Mouse (Mus musculus) c-Kit-negative CD71-positive TER-119-positive erythroid progenitor cells, embryonic 14.5 days (primary cell): ENCODE results near the gene Ppp2r5b.

Source experiments
- DNase-seq: peaks from one replicate; pipeline ENCODE4 v3.0.0-alpha.2; 2013; ENCODE audit warnings: low read depth, low spot score

Gene Ppp2r5b

DNA sequence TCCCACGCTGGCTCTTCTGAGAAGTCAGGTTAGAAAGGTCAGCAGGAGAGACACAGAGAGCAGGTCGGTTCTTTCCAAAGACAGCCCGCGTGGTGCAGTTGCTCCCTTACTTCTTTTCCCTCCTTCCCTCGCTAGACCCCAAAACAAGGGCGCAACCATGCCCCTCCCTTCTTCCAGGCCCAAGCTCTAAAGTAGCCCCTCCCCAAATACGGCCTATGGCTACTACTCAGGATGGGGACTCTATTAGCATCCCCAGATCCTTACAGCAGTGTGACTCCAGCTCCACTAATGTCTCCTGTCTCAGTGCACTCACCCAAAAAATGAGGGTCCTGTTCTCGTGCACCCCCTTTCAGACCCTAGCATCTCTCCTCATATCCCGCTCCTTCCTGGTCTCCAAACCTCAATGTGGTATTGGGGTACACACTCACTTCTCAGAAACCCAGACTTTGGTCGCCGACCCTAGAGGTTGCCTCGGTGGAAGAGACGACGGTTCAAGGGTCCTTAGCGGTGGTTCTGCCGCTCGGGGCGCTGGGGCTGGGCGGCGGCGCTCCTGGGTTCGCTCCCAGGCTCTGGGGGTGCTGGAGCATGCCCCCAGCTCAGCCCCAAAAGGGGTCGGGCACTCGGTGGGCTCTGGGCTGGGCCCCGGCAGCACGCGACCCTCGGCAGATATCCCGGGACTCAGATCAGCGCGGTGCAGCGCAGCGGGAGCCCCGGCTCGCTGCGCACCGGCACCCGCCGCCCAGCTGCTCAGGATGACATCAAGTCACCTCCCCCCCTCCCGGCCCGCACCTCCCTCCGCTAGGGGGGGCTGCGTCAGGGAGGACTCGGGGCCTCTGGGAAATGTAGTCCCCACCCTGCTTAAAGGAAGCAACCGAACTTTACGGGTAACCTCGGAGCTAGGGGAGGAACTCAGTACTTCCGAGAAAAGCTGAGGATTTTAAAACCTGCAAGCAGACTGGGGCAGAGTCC, at the start of gene Ppp2r5b:
Gene Ppp2r5b, minus strand, starts transcription at position 789 of the 969 bp plus-strand sequence.
- DNase-seq = peak; percentile 70

DNA sequence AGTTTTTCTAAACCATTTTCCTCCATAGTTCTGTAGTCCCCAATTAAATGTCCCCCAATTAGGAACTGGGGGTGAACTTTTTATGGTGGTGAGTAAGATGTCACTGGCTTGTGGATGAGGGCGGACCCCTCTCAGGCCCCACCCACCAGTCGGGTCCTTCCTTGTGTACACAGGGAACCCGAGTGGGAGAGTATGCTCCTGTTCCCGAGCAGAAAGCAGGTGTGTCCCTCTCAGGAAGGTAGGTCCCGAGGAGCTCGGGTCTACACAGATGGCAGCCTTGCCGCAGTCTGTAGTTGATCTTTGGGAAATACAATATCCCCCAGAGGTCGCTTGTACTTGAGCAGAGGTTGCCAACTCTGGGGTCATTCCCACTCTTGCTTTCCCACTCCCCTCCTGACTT, 49.6 kb upstream of the Ppp2r5b start:
- DNase-seq = no peak

DNA sequence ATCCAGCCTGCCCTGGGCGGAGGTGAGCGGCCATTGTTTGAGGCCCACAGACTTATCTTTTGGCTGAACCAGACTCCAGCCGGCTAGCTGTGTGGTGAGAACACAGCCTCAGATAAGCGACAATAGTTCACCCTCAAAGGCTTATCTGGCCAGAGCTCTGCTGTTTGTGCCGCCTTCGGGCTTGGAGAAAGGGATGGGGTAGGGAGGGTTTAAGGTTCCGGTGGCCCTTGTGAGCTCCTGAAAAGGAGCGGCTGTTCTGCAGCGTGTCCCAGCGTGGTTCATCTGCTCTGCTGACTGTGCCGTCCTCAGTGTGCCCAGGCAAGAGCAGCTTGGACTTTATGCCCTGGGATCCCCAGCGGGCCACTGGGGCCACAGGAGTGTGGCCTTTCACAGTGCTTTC, 48.8 kb upstream of the Ppp2r5b start:
- no peak for DNase-seq

DNA sequence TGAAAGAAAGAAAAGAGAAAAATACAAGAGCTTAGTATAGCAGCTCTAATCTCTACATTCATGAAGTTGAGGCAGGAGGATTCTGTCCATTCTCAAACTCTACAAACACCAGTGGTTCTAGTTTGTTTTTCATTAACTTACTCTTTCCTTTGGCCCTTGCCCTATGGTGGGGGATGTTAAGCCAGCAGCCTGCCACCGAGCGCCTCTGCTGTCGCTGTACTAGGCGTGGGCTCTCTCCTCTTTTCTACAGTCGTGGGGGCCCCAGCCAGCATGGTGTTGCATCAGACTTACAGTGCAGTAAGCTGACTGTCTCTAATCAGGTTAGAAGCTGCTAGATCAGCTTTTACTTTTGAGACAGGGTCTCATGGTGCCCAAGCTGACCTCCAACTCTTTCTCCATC, 47.3 kb upstream of the Ppp2r5b start:
- DNase-seq = no peak

DNA sequence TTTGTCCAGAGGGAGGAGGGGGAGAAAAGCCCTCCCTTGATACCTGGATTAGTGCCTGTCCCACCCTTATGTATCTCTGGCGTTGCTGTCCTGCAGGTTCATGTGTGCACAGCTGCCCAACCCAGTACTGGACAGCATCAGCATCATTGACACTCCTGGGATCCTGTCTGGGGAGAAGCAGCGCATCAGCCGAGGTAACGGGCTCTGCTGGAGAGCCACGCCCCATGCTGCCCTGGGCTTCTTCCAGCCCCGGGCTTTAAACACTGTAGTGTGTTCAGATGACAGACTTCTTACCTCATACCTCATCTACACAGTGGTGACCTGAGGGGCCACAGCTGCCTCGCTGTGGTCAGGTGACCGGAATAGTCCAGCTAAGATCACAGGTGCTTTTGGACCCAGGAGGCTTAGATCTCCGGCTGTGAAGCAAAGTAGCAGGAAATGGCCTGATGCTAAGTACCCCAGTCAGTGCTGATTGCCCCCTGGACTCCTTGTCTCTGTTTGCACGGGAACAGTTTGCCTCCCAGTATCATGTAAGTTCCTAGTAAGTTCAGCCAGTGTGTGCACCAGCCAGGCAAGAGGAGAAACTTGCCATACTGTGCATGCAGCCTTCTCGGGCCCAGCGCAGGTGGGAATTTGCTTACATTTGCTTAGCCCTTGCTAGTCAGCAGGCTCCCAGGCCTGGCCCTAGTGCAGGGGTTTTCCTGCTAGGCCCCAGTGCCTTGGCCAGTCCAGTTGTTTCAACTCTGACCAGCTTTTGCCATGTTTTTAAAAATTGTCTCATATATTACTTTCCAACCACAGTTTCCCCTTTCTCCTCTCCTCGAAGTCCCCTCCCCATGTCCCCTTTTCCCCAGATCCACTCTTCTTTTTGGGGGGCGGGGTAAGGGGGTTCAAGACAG, 45.7 kb upstream of the Ppp2r5b start:
- no peak for DNase-seq

DNA sequence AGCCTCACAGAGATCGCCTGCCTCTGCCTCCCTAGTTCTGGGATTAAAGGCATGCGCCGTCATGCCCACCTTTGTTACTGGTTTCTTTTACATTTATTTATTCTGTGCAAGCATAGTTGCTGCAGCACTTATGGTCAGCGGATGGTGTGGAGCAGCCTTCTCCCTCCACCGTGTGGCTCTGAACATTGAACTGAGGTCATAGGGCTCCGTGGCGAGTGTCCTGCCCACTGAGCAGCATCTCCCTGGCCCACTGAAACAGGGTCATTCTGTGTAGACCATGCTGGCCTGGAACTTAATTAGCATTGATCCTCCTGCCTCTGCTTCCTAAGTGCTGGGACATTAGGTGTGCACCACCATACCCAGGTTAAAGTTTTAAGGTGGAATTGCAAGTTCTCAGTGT, 44.9 kb upstream of the Ppp2r5b start:
- DNase-seq = no peak

DNA sequence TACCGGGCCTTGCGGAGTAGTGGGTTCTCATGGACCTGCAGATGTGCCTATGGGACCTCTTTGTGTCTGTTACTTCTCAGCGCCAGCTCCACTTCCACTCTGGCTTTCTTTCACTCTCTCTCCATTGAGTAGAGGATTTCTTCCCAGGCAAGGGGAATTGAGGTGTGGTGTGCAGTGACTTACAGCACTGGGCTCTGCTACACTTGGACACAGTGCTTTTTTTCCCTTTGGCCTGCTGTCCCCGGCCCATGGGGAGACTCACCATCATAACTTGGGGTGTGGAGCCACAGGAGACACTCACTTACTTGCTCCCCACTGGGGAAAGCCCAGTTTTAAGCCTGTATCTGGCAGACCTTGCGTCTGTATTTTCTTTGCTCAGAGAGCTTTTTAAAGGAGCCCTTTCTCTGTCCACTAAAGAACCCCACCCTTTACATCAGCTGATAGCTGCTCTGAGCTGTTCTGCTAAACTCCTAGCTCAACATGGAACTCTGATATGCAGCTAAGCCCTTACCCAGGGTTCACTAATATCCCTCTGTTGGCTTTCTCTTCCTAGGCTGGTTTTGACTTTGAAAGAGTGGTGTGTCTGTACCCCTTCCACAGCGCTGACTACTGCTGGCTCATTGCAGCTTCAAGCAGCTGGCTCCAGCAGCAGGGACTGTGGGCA, 43.9 kb upstream of the Ppp2r5b start:
- DNase-seq = no peak

DNA sequence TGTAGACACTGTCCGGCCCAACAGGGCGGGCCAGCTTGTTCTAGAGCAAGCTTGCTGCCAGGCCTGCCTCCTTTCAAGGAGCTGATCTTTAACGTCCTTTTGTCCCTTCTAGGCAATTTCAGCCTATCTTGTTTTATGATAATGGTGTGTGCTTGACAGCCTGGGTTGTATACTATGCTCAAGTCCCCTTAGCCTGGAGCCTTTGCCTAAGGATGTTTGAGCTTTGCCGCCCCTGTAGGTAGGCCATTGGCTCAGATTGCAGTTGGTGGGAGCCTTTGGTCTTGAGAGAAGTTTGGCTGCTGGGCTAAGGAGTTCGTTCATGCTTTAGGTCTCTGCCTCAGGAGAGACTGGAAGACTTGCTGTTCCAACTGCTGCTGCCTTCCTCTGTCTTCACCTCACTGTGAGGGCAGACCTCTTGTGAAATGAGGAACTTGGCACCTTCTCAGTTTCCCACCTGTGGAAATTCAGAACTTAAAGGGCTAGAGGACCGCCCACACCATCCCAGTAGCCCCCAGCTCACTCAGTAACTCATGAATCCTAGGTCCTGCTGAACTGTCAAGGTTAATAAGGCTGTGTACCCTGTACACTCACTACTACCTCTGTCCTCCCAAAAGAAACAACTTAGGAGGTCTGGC, 42.9 kb upstream of the Ppp2r5b start:
- DNase-seq = no peak

DNA sequence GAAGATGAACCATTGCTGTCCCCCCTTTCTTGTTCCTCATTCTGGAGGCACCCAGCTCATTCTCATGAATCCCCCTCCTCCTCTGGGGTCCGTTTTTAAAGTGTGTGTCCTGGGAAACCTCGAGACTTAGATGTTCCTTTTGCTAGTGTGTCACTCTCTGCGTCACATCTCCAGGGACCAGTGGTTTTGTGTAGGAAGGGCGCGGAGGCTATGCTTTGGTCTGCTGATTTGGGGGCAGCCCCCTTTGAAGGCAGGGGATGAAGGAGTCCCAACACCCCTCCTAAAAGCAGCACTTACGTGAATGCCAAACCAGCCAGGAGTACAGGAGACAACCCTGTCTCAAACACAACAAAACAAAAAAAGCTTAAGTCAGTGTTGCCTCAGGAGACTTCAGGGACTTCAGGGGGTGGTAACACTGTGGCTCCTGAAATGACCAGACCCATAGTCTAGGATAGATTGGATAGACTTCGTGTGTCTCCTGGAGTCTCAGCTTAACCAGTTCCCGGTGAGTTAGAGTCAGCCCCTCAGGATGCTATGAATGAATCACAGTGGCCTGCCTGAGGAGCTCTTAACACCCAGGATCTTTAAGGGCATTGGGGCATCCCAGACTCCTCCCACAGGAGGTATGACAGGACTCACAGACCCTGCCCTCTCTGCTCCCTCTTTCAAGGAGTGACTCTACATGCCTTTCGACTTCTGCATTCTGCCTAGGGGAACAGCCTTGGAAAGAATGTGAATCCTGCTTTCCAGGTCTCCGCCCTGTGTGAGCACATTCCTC, 42.2 kb upstream of the Ppp2r5b start:
- peak; percentile 60 for DNase-seq

DNA sequence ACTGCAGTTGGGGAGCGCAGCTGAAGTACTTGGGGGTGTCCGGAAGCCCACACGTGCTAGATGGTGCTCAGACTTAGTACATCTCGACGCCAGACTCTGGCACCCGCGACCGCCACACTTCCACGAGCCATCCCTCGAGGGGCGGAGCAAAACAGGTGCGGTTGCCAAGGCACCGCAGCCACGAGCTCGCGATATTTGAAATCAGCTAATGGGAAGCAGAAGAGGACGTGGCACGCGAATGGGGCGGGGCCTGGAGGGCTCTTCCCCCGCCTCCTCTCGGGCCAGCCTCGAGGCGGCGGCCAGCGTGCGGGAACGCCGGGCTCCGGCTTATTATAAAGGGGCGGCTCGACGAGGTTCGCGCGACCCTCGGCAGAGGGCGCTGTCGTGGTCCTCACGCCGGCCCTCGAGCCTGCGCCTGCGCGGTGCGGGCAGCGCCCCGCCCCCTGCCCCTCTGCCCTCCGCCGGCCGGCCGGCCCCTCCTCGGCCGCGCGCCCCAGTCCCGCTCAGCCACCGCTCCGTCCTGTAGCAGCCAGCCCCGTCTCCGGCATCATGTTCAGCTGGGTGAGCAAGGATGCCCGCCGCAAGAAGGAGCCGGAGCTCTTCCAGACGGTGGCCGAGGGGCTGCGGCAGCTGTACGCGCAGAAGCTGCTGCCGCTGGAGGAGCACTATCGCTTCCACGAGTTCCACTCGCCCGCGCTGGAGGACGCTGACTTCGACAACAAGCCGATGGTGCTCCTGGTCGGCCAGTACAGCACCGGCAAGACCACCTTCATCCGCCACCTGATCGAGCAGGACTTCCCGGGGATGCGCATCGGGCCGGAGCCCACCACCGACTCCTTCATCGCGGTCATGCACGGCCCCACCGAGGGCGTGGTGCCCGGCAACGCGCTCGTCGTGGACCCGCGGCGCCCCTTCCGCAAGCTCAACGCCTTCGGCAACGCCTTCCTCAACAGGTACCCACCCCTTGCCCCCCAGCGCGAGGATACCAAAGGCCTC, 41.1 kb upstream of the Ppp2r5b start, which contains the start of gene Ehd1:
Gene Ehd1, plus strand, starts transcription at position 300 of the 996 bp plus-strand sequence.
- DNase-seq = peak; percentile 97

DNA sequence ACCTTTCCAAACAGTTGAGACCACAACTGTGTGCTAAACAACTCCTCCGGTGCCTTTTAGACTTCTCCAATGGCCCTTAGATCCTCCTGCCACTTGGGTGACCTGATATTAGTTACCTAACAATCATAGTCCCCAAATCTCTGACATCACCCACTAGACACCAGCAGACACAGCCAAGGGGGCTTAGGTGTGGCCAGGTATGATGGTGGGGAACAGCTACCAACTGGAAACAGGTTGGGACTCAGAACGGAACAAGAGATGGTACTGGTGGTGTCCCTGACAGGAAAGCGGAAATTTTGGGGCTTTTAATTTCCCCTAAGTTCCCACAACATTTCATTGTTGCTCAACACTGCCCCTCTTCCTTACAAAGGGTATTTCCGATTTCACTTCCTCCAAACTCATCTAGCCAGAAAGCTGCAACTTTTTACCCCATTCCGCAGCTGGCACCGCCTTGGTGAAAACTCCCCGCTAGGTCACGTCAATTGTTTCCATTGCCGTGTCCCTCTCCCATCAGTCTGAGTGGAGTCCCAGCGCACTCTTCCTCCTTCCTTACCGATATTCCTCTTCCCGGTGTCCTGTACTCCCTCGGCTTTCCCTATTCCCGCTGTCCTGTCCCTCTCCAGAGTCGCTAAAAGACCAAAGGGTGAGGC, 40.2 kb upstream of the Ppp2r5b start:
- DNase-seq = no peak

DNA sequence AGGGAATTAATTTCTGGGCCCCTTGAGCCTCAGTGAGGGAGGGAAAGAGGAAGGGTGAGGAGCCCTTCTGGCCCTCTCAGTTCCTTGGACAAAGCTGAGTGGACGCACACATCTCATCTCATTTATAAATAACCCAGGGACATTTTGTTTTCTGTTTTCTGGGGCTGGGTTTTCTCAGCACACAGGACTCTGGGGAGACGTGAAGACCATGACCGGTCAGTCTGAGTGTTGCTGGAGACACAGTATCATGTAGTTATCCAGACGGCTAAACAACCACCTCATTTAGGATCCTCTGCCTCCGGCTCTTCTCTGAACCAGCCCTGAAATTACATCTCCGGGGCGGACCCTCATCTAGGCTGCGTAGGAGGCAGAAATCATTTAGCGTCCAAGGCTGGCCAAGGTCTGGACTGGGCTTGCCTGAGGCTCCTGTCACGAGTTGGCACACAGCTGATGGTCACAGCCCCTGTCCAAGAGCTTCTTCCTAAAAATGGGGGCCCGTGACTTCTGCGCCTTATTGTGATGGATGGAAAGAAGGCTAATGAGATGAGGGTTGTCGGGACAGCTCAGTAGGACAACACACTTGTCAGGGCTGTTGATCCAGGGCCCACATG, 38.4 kb upstream of the Ppp2r5b start:
- DNase-seq = no peak

DNA sequence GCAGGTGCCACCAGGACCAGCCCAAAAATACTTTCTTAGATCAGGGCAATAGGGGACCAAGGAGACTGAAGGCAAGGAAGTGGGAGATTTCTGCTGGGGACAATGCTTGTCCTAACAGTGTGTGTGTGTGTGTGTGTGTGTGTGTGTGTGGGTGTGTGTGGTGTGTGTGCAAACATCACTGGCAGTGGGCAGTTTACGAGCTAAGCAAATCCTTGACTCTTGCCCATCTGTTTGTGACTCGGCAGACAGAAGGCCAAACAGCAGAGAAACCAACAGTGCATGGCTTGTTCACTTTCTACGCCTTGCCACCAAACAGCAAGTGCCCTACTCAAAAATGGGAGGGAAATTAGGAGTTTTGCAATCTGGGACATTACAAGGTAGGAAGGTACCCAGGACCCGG, 37.9 kb upstream of the Ppp2r5b start:
- DNase-seq = no peak

DNA sequence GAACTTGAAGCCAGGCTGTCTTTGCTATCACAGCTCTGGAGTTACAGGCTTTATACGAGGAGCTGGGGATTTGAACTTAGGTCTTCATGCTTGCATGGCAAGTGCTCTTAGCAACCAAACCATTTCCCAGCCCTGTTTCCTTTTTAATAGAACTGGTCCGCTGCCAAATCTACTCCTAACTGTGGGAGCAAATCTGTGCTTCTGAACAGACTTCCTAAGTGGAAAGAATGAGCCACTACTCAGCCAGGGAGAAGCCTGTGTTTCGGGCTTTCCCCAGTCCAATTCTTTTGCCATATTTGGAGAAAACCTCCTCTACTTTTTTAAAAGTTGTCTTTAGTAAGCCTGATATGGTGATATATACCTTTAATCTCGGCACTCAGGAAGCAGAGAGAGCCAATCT, 37.1 kb upstream of the Ppp2r5b start:
- DNase-seq = no peak

DNA sequence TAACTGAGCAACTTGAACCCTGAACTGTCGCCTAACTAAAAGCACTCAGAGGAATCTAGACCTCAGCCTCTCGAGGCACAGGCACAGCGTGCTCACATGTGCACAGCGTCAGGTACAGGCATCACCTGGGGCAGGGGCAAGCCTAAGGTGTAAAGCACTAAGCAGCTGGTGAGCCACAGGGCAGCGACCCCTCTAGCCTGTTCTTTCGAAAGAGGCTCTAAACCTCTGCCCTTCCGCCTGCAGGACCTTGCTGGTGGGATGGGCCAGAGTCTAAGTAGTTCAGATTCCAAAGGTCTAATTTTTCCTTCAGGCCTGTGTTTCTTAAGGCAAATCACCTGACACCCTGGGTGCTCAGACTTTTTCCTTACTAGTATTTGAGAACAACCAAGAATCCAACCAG, 36.4 kb upstream of the Ppp2r5b start:
- DNase-seq = no peak

DNA sequence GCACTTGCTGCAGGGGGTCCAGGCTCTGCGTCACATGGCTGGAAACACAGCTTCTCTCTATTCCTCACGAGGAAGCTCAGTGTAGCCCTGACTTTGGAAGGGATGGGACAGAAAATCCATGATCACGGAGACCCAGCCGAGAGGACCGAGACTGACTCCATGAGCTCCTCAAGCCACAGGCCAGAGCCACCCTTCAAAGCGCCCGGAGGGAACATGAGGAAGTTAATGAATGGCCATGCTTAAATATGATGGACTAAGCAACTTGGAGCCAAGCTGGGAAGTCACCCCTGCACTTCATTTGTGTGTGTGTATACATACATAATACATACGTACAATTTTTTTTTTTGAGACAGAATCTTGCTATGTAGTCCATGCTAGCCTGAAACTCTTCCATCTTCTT, 35.5 kb upstream of the Ppp2r5b start:
- no peak for DNase-seq

DNA sequence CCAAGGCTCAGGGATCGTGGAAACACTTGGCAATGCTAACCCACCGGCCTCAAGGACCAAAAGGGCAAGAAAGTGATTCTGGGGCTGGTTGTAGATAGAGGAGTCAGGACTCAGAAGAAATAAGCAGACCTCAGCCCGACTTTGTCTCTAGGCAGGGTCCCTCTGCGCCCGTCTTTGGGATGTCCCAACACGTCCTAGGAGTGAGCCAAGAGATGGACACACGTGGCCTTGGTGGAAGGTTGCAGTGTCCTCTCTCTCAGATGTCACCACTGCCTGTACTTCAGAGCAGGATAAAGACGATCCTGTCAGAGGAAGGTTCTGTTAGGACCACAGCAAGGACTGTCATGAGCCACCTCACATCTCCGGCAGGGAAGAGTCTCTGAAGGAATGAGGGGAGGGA, 35.0 kb upstream of the Ppp2r5b start:
- no peak for DNase-seq

DNA sequence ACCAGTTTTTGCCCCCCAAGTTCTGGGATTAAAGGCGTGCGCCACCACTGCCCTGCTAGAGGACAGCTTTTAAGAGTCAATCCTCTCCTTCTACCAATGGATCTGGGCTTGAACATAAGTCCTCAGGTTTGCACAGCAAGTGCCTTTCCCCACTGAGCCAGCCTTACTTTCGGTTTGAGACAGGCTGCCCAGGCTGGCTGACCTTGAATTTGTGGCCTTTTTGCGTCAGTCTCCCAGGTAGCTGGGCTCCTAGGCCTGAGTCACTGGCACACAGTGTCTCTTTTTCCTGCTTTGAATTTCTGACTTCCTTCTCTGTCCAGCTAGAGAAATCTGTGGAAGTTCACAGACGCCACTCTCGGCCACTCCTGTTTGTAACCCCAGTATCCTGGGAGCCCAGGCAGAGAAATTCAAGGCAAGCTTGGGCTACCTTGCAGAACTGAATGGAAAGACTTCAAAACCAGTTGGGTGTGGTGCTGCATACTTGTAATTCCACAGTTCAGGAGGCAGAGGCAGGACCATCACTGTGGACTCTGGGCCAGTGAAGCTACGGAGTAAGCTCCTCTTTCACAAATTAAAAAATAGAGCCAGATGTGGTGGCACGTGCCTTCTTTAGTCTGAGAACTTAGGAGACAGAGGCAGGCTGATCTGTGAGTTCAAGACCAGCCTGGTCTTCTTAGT, 34.3 kb upstream of the Ppp2r5b start:
- DNase-seq = no peak
